Mouse (Mus musculus) CH12.LX (cell line): ENCODE results near the gene Pdlim1. TPM values are rescaled to one million over a fixed set of nuclear protein-coding genes. Genes with fewer than 3 reads are reported as not detected.
"Not testable (repeated sequence)": the region's sequence is repeated elsewhere in the genome, so short reads cannot be mapped to it uniquely, and the experiment has no call there.

Source experiments
- DNase-seq: peaks from one replicate; pipeline ENCODE4 v3.0.0-alpha.2; 2013; ENCODE audit errors: extremely low read depth
- H3K27ac ChIP-seq: 2 replicates; pipeline ENCODE4 v1.5.1; 2012; ENCODE audit warnings: low read depth, mild to moderate bottlenecking, control low read depth, moderate library complexity; ENCODE audit not compliant: insufficient read depth
- H3K27me3 ChIP-seq: replicated peaks from 2 replicates; pipeline ENCODE3; 2012; ENCODE audit warnings: inconsistent platforms
- H3K36me3 ChIP-seq, 2 experiments: replicated peaks in 1 of 2; 2 replicates each; pipeline versions ENCODE3 to v1.6.1; 2012; ENCODE audit warnings: inconsistent platforms in 1 of 2, low read length in 1 of 2, mild to moderate bottlenecking in 1 of 2, mixed read lengths in 1 of 2, moderate library complexity in 1 of 2; ENCODE audit not compliant: control insufficient read depth in 1 of 2, insufficient read depth in 1 of 2
- H3K4me1 ChIP-seq, 2 experiments: 2 replicates each; pipeline ENCODE4 v1.6.1; 2012; ENCODE audit warnings: inconsistent platforms in 1 of 2, moderate library complexity in 1 of 2; ENCODE audit not compliant: insufficient read depth in 2 of 2, control insufficient read depth in 1 of 2
- H3K4me2 ChIP-seq: 2 replicates; pipeline ENCODE4 v1.6.1; 2012; ENCODE audit warnings: low read depth, mild to moderate bottlenecking, control low read depth; ENCODE audit not compliant: poor library complexity, insufficient read depth, severe bottlenecking
- H3K4me3 ChIP-seq, 3 experiments: fragments of 150-350 bp in 1 of 3; sonication (generic) in 1 of 3; replicated peaks in 1 of 3; 2 replicates each; pipeline versions ENCODE3 to v1.5.1; 2011 to 2012; ENCODE audit warnings: low read depth in 2 of 3, low read length in 2 of 3, mild to moderate bottlenecking in 2 of 3, moderate library complexity in 2 of 3, control low read depth in 1 of 3, improper control_type of control experiment in 1 of 3, inconsistent platforms in 1 of 3, mixed read lengths in 1 of 3; ENCODE audit not compliant: poor library complexity in 1 of 3
- H3K79me2 ChIP-seq: replicated peaks from 2 replicates; pipeline ENCODE4 v1.6.1; 2012; ENCODE audit warnings: mild to moderate bottlenecking, moderate library complexity; ENCODE audit not compliant: control insufficient read depth, poor library complexity, insufficient read depth, severe bottlenecking; ENCODE audit errors: extremely low read depth
- H3K9ac ChIP-seq: 2 replicates; pipeline ENCODE4 v1.6.1; 2012; ENCODE audit warnings: low read depth, mild to moderate bottlenecking, control low read depth, moderate library complexity; ENCODE audit not compliant: insufficient read depth
- H3K9me3 ChIP-seq: replicated peaks from 2 replicates; pipeline ENCODE3; 2012; ENCODE audit warnings: low read length, inconsistent platforms, mixed read lengths
- CHD1 ChIP-seq: IDR thresholded peaks from 2 replicates; pipeline ENCODE4 v1.6.1; 2012; ENCODE audit warnings: low read depth, low read length, improper control_type of control experiment, inconsistent platforms
- CHD2 ChIP-seq: IDR thresholded peaks from 2 replicates; pipeline ENCODE4 v1.6.1; 2011; ENCODE audit warnings: low read length, improper control_type of control experiment
- ETS1 ChIP-seq: conservative IDR thresholded peaks from 2 replicates; pipeline ENCODE4 v1.6.1; 2012; ENCODE audit warnings: low read depth, mild to moderate bottlenecking, inconsistent platforms, low read length, improper control_type of control experiment, moderate library complexity
- JUND ChIP-seq: conservative IDR thresholded peaks from 2 replicates; pipeline ENCODE4 v1.6.1; 2011; ENCODE audit warnings: low read depth, low read length, improper control_type of control experiment
- MAFK ChIP-seq: IDR thresholded peaks from 2 replicates; pipeline ENCODE4 v1.6.1; 2011; ENCODE audit warnings: low read length, improper control_type of control experiment; ENCODE audit not compliant: insufficient replicate concordance
- MAX ChIP-seq: IDR thresholded peaks from 2 replicates; pipeline ENCODE4 v1.6.1; 2011; ENCODE audit warnings: low read length, improper control_type of control experiment
- NRF1 ChIP-seq: IDR thresholded peaks from 2 replicates; pipeline ENCODE4 v1.6.1; 2014; ENCODE audit warnings: low read depth, mild to moderate bottlenecking, inconsistent platforms, low read length, improper control_type of control experiment, moderate library complexity
- PAX5 ChIP-seq: IDR thresholded peaks from 2 replicates; pipeline ENCODE4 v1.6.1; 2012; ENCODE audit warnings: low read length, inconsistent platforms, mixed read lengths
- POLR2A ChIP-seq: IDR thresholded peaks from 2 replicates; pipeline ENCODE4 v1.6.1; 2011; ENCODE audit warnings: low read depth, mild to moderate bottlenecking, improper control_type of control experiment, low read length
- RAD21 ChIP-seq: IDR thresholded peaks from 2 replicates; pipeline ENCODE4 v1.6.1; 2011; ENCODE audit warnings: low read depth, mild to moderate bottlenecking, low read length, improper control_type of control experiment, moderate library complexity
- UBTF ChIP-seq: IDR thresholded peaks from 2 replicates; pipeline ENCODE4 v1.6.1; 2012; ENCODE audit warnings: low read depth, mild to moderate bottlenecking, inconsistent platforms, low read length, improper control_type of control experiment, moderate library complexity
- ZKSCAN1 ChIP-seq: IDR thresholded peaks from 2 replicates; pipeline ENCODE4 v1.6.1; 2012; ENCODE audit warnings: low read depth, inconsistent platforms, low read length, improper control_type of control experiment, borderline replicate concordance
- ZNF384 ChIP-seq: IDR thresholded peaks from 2 replicates; pipeline ENCODE4 v1.6.1; 2012; ENCODE audit warnings: low read depth, low read length, improper control_type of control experiment, inconsistent platforms
- dilution Hi-C: fragments of 300-500 bp; cut with MboI; formaldehyde crosslinking; loops from 2 replicates; pipeline ENCODE4 v1.14.3; 2020; ENCODE audit warnings: low sequenced_read_pairs; ENCODE audit not compliant: extremely low pct_unique_long_range_greater_than_20kb, extremely low pct_ligation_motif_present
- in situ Hi-C: fragments of 300-500 bp; cut with MboI; formaldehyde crosslinking; loops from 3 replicates; pipeline ENCODE4 v1.14.3; 2019; ENCODE audit warnings: low sequenced_read_pairs, low pct_ligation_motif_present, low pct_unique_long_range_greater_than_20kb, mixed read lengths
- polyA plus RNA-seq: library from polyadenylated mRNA; unstranded; fragments of >175 nt; gene quantifications from 2 replicates; pipeline ENCODE4 v1.2.1, GENCODE M21; 2012; ENCODE audit warnings: low read depth; ENCODE audit not compliant: insufficient read length
- total RNA-seq, 2 experiments: library from RNA; depleted of rRNA; stranded (reverse); fragments of 300-350 nt in 1 of 2; fragments of >200 nt in 1 of 2; gene quantifications; 2 replicates each; pipeline ENCODE4 v1.2.3; 2012 to 2014

Gene Pdlim1
- total and polyA plus RNA-seq, 3 experiments: 15.1 to 54.9 (median 18.7) TPM

DNA sequence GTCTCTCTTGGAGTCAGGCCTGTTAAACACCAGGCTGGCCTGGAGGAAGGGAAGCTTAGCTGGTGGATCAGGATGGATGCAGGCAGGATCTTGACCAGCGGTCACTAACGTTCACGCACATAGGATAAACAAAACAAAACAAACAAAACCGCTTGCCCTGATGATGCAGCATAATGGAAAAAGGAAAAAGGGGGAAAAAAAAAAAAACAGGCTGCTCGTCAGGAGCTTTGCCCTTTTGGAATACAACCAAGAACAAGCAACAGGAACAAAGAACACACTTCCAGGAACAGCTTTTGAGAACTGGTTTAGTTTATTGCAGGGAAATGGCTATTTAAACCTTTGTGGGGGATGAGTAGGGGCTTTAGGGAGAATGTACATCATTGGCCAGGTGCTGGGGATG, 50.8 kb downstream of the Pdlim1 start:
- Histone ChIP-seq H3K27me3 (no peaks in the 10 kb centered on the region), H3K36me3 (peaks cover 0 to 15% of the 10 kb centered on the region in 2 experiments), H3K27ac (no peak overlapping the region), H3K79me2 (no peaks in the 10 kb centered on the region), H3K4me3 (no peak overlapping the region), H3K9me3 (no peaks in the 10 kb centered on the region), H3K4me2 (no peak overlapping the region), H3K4me1 (no peaks in the 10 kb centered on the region), H3K9ac (no peak overlapping the region)
- dilution Hi-C loops (no loop called here), in situ Hi-C loops (no loop called here)
- TF ChIP-seq RAD21 (no peak), POLR2A (no peak), MAFK (no peak), ZNF384 (no peak), PAX5 (no peak)
- no peak for DNase-seq

DNA sequence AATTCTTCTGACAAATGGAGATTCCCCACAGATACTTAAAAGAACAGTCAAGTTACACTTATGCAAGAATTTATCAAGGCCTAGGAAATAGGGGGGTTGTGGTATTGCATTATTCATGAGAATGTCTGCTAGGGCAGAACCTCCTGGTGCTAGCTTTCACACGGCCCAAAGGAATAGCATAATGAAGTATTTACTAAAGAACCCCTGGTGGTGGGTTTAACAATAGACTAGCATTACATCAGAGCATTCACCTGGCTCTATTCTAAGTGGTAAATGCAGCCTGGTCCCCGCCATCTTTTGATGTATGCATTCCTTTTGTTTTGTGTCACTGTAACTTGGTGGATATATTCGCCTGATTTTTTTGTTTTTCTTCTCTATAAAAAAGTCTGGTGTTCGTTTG, 68.7 kb downstream of the Pdlim1 start:
- in situ Hi-C loops, dilution Hi-C loops: not testable (repeated sequence)

DNA sequence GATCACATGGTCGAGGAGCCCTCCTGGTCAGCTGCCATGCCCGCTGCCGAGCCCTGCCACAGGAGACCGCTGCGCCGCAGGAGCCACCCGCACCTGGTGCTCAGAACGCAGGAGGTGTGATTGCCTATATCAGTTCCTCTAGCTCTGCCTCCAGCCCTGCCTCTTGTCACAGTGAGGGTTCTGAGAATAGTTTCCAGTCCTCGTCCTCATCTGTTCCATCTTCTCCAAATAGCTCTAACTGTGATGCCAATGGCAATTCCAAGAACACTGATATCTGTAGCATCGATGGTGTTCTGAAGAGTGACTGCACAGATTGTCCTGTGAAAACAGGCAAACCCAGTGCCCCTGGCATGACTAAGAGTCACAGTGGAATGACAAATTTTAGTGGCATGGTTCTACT, 81.0 kb downstream of the Pdlim1 start:
- Histone ChIP-seq H3K9ac (no peak overlapping the region), H3K4me1 (no peaks in the 10 kb centered on the region), H3K4me3 (no peak overlapping the region), H3K36me3 (no peaks in the 10 kb centered on the region), H3K27ac (no peak overlapping the region), H3K4me2 (no peak overlapping the region), H3K27me3 (no peaks in the 10 kb centered on the region), H3K9me3 (no peaks in the 10 kb centered on the region), H3K79me2 (no peaks in the 10 kb centered on the region)
- DNase-seq: no peak
- in situ Hi-C loops (no loop called here), dilution Hi-C loops (no loop called here)
- TF ChIP-seq CHD1 (no peak), ETS1 (no peak), MAX (no peak), MAFK (no peak), JUND (no peak), UBTF (no peak), ZKSCAN1 (no peak), CHD2 (no peak), NRF1 (no peak), ZNF384 (no peak)

More for the DNA sequence above, 68.7 kb downstream of the Pdlim1 start:
- not testable (repeated sequence) for H3K4me3 ChIP-seq, H3K9me3 ChIP-seq, H3K4me1 ChIP-seq, H3K36me3 ChIP-seq, DNase-seq, H3K79me2 ChIP-seq, H3K4me2 ChIP-seq, H3K27ac ChIP-seq, H3K9ac ChIP-seq, H3K27me3 ChIP-seq
